Mouse (Mus musculus) embryonic facial prominence, embryonic 13.5 days (tissue): ENCODE data around the gene Sidt2. TPM values are rescaled to one million over a fixed set of nuclear protein-coding genes. Genes with fewer than 3 reads are reported as not detected.
A peak's percentile ranks its signal among the peaks of the same experiment; 100 is the strongest.

Experiments
- ATAC-seq: fragments of 200-750 bp; cut with Nextera tagmentation; 2 replicates; pipeline ENCODE4 v1.8.0; 2017; ENCODE audit warnings: low read depth; ENCODE audit not compliant: insufficient number of reproducible peaks, insufficient read depth, low FRiP score, low TSS enrichment
- H3K27ac ChIP-seq: fragments of 300-500 bp; sonication (generic); 2 replicates; pipeline ENCODE4 v1.5.1; 2015; ENCODE audit warnings: moderate library complexity, mild to moderate bottlenecking, inconsistent platforms
- H3K27me3 ChIP-seq: fragments of 300-500 bp; sonication (generic); 2 replicates; pipeline ENCODE4 v1.6.1; 2015; ENCODE audit warnings: mild to moderate bottlenecking, inconsistent platforms
- H3K36me3 ChIP-seq: fragments of 300-500 bp; sonication (generic); 2 replicates; pipeline ENCODE4 v1.6.1; 2015; ENCODE audit warnings: mild to moderate bottlenecking, inconsistent platforms
- H3K4me1 ChIP-seq: fragments of 300-500 bp; sonication (generic); 2 replicates; pipeline ENCODE4 v1.6.1; 2015; ENCODE audit warnings: inconsistent platforms
- H3K4me2 ChIP-seq: fragments of 300-500 bp; sonication (generic); 2 replicates; pipeline ENCODE4 v1.6.1; 2015; ENCODE audit warnings: moderate library complexity, mild to moderate bottlenecking, inconsistent platforms
- H3K4me3 ChIP-seq: fragments of 300-500 bp; sonication (generic); 2 replicates; pipeline ENCODE4 v1.5.1; 2015; ENCODE audit warnings: mild to moderate bottlenecking, inconsistent platforms
- H3K9ac ChIP-seq: fragments of 300-500 bp; sonication (generic); 2 replicates; pipeline ENCODE4 v1.6.1; 2015; ENCODE audit warnings: mild to moderate bottlenecking, inconsistent platforms
- H3K9me3 ChIP-seq: fragments of 300-500 bp; sonication (generic); 2 replicates; pipeline ENCODE4 v1.6.1; 2016; ENCODE audit warnings: inconsistent platforms
- WGBS: fragments of 180-500 bp; shearing (Covaris S2); methylation state at CpG from one replicate; pipeline ENCODE4 v1.1.7; 2015; ENCODE audit warnings: mixed read lengths; 5-methylcytosine and 5-hydroxymethylcytosine counted together
- microRNA-seq: library from miRNA; unstranded; fragments of <30 nt; microRNA quantifications from one replicate; pipeline ENCODE4, GENCODE M21; 2016
- polyA plus RNA-seq: library from polyadenylated mRNA; unstranded; fragments of >200 nt; fragmentation: Nextera tagmentation; extraction: Ambion mirVana; gene quantifications from 2 replicates; pipeline ENCODE4 v1.2.1, GENCODE M21; 2015

The Sidt2 gene
- polyA plus RNA-seq, 1 experiment from 2014 or later, result 46.0 TPM

DNA sequence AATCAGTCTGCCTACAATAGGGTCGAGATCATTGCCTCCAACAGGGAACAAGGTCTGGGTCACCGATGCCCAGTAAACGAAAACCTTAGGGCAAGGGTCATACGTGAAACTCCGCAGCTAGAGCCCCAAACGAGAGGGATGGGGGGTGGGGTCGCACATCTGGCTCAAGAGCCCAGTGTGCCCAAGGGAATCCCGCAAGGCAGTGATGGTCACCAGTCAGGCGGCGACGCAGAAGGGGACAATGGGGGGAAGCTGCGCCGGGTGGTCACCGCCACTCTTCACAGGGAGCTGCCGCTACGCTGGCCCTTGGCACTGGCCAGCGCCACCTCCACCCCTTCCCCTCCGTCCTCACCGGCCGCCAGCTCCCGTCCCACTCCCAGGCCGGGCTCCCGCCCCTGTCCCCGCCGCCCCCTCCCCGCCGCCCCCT lies 49.2 kb downstream of the Sidt2 start:
- peak overlapping the region; percentile 80 for H3K4me2 ChIP-seq
- H3K9me3 ChIP-seq, result no peaks in the 10 kb centered on the region
- under 1% methylated on average over 22 of the region's 27 CpGs for WGBS
- H3K27me3 ChIP-seq, result no peaks in the 10 kb centered on the region
- peak overlapping the region; percentile 86 for H3K4me3 ChIP-seq
- H3K36me3 ChIP-seq, result peaks cover 42% of the 10 kb centered on the region
- H3K4me1 ChIP-seq, result peaks cover 23% of the 10 kb centered on the region
- H3K9ac ChIP-seq, result peak overlapping the region; percentile 90
- H3K27ac ChIP-seq, result peak overlapping the region; percentile 90
- peak; percentile 23; the same call in 1 of the 2 replicates for ATAC-seq

- Histone ChIP-seq H3K9ac (peak overlapping the region; percentile 90), H3K4me2 (peak overlapping the region; percentile 80), H3K9me3 (no peaks in the 10 kb centered on the region), H3K36me3 (peaks cover 39% of the 10 kb centered on the region), H3K4me3 (peak overlapping the region; percentile 86), H3K27me3 (no peaks in the 10 kb centered on the region), H3K4me1 (peaks cover 23% of the 10 kb centered on the region), H3K27ac (peak overlapping the region; percentile 90; the same call in 1 of the 2 replicates)
- ATAC-seq, result no peak
- 52% methylated on average over 4 of the region's 4 CpGs for WGBS
These were observed 49.9 kb downstream of the Sidt2 start for GRCm38 (mm10) chr9:45905196-45905595.

DNA sequence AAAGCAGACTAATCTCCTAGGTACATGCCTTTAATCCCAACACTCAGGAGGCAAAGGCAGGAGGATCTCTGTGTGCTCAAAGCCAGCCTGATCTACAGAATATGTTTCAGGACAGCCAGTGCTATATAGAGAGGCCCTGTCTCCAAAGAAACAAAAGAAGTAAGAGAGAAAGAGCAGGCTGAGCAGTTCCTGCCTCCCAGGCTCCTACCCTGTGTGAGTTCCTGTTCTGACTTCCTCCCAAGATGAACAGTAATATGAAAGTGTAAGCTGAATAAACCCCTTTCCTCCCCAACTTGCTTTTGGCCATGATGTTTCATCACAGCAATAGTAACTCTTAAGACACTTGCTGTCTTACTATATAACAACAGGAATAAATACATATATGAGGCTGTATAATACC lies 61.4 kb downstream of the Sidt2 start:
- no peak overlapping the region for H3K27ac ChIP-seq
- H3K27me3 ChIP-seq, result no peaks in the 10 kb centered on the region
- no peaks in the 10 kb centered on the region for H3K9me3 ChIP-seq
- H3K4me3 ChIP-seq, result no peak overlapping the region
- no peaks in the 10 kb centered on the region for H3K4me1 ChIP-seq
- peaks cover 93% of the 10 kb centered on the region for H3K36me3 ChIP-seq
- no peak for ATAC-seq
- H3K4me2 ChIP-seq, result no peak overlapping the region
- no peak overlapping the region for H3K9ac ChIP-seq

Small RNAs within 50 kb of the gene (microRNA-seq; reads per million reads assigned to microRNA genes)
- not detected for gene Mir7087

Other genes starting within 250 kb of the Sidt2 start
- gene Cep164, start 126.6 kb downstream of the Sidt2 start, polyA plus RNA-seq, result 33.8 and 34.3 TPM in 2 replicates
- 34.4 and 35.5 TPM in 2 replicates for gene Bace1, start 116.7 kb downstream of the Sidt2 start, polyA plus RNA-seq
- 22.6 and 23.7 TPM in 2 replicates for gene Pcsk7, start 48.8 kb downstream of the Sidt2 start, polyA plus RNA-seq
- 68.8 and 70.4 TPM in 2 replicates for gene Rnf214, start 48.3 kb downstream of the Sidt2 start, polyA plus RNA-seq
- gene Tagln, start 19.2 kb downstream of the Sidt2 start, polyA plus RNA-seq, result 25.3 and 27.7 TPM in 2 replicates
- gene Pafah1b2, start 57.4 kb upstream of the Sidt2 start, polyA plus RNA-seq, result 180 and 206 TPM in 2 replicates
- 7.4 and 9.3 TPM in 2 replicates for gene Sik3, start 57.6 kb upstream of the Sidt2 start, polyA plus RNA-seq